Mouse (Mus musculus) adipocyte (in vitro differentiated cells): ENCODE measurements around the gene Bpifb2.
"Not testable (repeated sequence)": the region's sequence is repeated elsewhere in the genome, so short reads cannot be mapped to it uniquely, and the experiment has no call there.

Experiments used
- DNase-seq: peaks from one replicate; pipeline ENCODE4 v3.0.0-alpha.2; 2016; ENCODE audit warnings: low spot score

The Bpifb2 gene

DNA sequence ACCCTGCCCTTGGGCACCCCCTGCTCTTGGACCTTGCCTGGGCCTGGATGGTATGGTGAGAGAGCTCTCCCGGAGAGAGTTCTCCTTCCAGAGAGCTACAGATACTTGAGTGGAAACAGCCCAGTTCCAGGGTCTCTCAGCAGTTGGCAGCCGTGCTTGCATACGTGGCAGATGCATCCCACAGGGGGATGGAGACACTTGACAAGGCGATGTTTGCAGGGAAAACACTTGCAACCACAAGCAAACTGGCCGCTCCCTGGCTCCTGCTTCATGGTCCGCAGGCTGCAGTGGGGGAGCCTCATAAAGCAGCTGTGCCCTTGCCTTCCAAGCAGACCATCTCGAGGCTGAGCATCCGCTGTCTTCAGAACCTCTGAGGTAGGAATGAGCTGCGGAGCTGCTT lies at the start of gene Bpifb2:
Gene Bpifb2, plus strand, starts transcription at position 301 of the 400 bp plus-strand sequence.
- no peak for DNase-seq

- DNase-seq, result not testable (repeated sequence)
Measured at GRCm38 (mm10) chr2:153825900-153826299, 48.9 kb upstream of the Bpifb2 start.

DNA sequence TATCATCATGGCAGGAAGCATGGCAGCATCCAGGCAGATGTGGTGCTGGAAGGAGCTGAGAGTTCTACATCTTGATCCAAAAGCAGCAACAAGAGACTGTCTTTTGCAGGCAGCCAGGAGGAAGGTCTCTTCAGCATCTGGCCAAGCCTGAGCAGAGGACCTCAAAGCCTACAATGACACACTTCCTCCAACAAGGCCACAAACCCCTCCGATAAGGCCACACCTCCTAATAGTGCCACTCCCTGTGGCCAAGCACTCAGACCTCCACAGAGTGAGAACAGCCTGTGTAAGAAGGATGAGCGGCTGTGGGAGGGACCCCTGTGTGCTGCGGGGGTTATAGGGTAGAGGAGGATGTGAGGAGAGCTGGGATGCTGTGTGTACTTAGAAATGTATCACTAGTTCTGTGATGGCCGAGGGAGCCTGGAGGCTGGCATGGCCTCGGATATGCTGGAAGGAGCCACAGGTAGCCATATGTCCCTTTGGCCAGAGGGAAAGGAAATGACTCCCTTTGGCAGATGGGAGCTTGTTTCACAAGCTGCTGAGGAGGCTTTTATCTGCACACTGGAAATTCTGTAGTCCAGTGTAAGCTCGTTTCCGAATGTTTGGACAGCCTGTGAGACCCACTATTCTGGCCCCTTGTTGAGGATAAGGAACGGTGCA lies 47.5 kb upstream of the Bpifb2 start:
- no peak for DNase-seq

DNA sequence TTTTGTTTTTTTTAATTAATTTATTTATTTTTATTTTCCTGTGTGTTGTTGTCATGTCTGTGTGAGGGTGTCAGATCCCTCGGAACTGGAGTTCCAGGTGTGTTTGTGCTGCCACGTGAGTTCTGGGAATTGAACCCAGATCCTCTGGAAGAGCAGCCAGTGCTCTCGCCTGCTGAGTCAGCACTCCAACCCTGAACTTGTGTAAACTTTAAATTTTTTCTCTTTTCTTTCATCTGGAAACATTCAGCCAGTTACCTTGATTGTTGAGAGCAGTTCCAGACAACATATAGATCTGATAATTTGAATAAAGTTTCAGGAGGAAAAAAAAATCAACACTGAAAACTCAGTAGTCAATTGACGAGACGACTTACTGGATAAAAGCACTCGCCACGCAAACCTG lies 46.1 kb upstream of the Bpifb2 start:
- no peak for DNase-seq

DNA sequence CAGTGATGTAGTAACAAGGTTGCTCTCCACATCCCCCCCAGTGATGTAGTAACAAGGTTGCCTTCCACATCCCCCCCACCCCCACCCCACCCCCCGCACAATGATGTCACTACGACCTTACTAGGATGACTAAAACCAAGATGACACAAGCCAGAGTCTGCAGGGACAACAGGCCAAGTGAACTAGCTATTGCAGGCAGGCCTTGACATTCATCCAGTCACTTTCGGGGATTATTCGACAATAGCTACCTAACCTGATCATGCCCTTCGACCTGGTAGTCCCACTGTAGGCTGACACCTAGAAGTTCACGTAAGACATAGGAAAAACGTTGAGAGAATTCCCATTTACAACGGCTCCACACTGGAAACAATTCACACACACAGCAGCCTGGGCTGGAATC lies 41.6 kb upstream of the Bpifb2 start:
- DNase-seq, result no peak

- DNase-seq, result no peak
Measured at GRCm38 (mm10) chr2:153842854-153843253, 32.0 kb upstream of the Bpifb2 start.

DNA sequence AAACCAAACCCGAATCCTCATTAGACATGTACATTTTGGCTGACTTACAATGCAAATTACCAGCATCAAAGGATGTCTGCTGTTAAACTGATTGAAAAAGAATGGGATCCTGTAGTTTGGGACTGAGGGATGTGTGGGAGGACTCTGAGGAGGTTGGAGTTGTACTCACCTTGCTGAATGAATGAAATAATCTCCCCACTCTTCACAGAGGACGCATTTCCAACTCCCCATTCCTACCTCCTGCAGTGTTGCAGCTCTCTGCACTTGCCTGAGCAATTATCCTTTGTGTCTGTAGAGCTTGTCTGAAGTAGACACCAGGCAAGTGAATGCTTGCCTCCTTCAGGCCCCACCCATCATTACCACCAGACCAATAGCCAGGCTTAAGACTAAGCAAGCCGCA lies 26.5 kb upstream of the Bpifb2 start:
- DNase-seq, result no peak

DNA sequence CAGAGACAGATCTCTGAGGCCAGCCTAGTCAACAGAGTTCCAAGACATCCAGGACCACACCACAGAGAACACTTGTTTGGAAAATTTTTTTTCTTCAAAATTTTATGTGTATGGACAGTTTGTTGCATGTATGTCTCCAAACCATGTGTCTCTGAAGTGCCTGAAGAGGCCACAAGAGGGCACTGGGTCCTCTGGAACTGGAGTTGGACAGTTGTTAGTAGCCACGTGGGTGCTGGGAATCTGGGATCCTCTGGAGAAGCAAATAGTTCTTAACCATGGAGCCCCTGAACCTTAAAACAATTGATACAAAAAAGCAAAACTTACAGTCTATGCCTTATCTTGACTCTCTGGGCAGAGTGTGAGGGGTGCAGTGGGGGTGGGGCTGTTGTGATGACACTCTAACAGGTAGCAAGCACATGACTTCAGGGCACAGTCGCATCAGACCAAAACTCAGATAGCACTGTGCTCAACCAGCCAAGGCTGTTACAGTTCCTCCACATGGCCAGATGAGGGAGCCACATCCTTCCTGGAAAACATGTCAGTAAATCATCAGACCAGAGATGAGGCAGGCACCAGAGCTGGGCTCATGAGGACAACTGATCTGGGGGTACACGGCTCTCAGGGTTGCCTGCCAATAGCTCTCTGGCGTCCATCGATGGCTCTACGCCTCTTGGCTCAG lies 24.4 kb upstream of the Bpifb2 start:
- peak; percentile 17 for DNase-seq

- DNase-seq, result peak; percentile 66
Measured at GRCm38 (mm10) chr2:153851030-153851360, 23.9 kb upstream of the Bpifb2 start.

DNA sequence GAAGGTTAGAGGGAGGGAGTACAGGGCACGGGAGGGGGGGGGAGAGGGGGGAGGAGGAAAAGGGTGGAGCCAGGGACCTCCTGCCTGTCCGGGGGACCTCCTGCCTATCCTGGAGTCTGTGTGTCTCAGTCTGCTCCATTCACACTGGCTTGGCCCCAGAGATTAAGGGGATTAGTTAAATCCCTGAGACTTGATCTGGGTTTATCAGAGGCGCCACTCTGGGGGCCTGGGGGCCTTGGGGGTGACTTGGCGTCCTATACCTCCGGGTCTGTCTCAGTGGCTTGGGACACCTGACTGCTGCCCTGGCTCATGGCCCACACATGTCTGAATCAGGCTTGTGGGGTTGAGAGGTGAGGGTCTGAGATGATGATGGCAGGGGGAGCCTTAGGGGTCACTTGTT lies 21.3 kb upstream of the Bpifb2 start:
- DNase-seq, result no peak

- no peak for DNase-seq
Measured at GRCm38 (mm10) chr2:153859581-153859980, 15.3 kb upstream of the Bpifb2 start.

GRCm38 (mm10) chr2:153860315-153860714 lies 14.5 kb upstream of the Bpifb2 start:
- no peak for DNase-seq

DNA sequence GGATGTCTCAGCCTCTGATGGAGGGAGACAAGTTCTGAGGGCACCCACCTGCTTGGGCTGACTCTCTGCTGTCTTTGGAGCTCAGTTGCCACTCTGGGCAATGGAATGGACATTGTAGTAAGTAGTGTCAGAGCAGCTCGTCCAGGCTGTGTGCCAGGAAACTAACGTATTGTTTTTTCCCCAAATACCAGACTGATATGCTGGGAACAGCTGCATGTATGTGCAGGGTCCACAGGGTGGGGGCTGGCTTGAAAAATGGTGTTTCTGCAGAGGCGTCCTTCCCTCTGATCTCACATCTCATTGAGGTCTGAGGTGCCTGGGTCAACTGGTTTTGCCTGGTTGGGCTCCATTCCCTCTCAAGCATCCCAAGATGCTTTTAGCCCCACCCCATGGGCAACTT lies 14.1 kb upstream of the Bpifb2 start:
- DNase-seq, result no peak

GRCm38 (mm10) chr2:153861960-153862359 lies 12.9 kb upstream of the Bpifb2 start:
- DNase-seq, result no peak

DNA sequence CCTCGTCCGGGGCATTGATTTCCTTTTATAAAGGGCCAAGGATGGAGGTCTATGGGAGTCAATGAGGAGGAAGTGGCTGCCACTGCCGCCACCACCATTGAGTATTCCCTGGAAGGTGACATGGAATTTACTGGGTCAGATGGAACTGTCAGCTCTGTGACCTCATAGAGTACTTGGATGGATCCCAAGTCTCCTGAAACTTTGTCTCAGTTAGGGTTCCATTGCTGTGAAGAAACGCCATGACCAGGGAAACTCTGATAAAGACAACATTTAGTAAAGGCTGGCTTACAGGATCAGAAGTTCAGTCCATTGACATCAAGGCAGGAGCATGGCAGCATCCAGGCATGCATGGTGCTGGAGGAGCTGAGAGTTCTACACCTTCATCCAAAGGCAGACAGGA lies 3.9 kb upstream of the Bpifb2 start, which contains the start of gene Sun5:
Gene Sun5, minus strand, starts transcription at position 101 of the 400 bp plus-strand sequence.
- DNase-seq, result no peak

GRCm38 (mm10) chr2:153899111-153899510 lies 24.3 kb downstream of the Bpifb2 start:
- DNase-seq, result no peak

- no peak for DNase-seq
Measured at GRCm38 (mm10) chr2:153900088-153900487, 25.2 kb downstream of the Bpifb2 start, which contains the start of gene Bpifb6. TSS of gene Bpifb6 (plus strand) at chr2:153900388.

GRCm38 (mm10) chr2:153902726-153903125 lies 27.9 kb downstream of the Bpifb2 start:
- no peak for DNase-seq

DNA sequence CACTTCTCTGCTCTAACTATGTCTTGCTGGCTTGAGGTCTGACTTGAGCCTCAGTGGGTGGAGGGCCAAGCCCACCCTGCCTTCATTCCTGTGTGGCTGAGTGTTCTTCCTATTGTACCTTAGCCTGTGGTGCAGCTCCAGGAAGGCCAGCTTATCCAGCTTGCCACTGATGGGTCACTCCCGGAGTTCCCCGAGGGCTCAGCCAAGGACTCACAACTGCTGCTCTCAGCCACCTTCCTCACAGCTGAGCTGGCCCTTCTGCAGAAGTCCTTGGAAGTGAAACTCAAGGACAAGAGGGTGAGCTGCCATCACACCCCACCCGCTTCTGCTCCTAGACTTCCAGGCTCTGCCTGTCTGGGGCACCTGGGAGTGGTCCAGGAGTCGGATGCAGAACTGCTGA lies 31.8 kb downstream of the Bpifb2 start:
- DNase-seq, result no peak

GRCm38 (mm10) chr2:153914151-153914550 lies 39.3 kb downstream of the Bpifb2 start:
- peak; percentile 16 for DNase-seq

- DNase-seq, result no peak
Measured at GRCm38 (mm10) chr2:153917930-153918329, 43.1 kb downstream of the Bpifb2 start, which contains the start of gene Bpifb3. TSS of gene Bpifb3 (plus strand) at chr2:153918230.

- DNase-seq, result no peak
Measured at GRCm38 (mm10) chr2:153921246-153921645, 46.4 kb downstream of the Bpifb2 start.

- peak; percentile 43 for DNase-seq
Measured at GRCm38 (mm10) chr2:153929871-153930413, 55.1 kb downstream of the Bpifb2 start.
